Mouse (Mus musculus) c-Kit-positive CD71-negative TER-119-negative erythroid progenitor cells, embryonic 14.5 days (primary cell): ENCODE results near the gene B3gntl1.

Experiments used
- DNase-seq: peaks from one replicate; pipeline ENCODE4 v3.0.0-alpha.2; 2013; ENCODE audit warnings: low read depth

Gene B3gntl1

GRCm38 (mm10) chr11:121672990-121673572 is at the start of gene B3gntl1:
TSS of gene B3gntl1 (minus strand) at chr11:121673153.
- peak; percentile 98 for DNase-seq

- no peak for DNase-seq
These were observed 49.5 kb upstream of the B3gntl1 start for GRCm38 (mm10) chr11:121722434-121722833.

- no peak for DNase-seq
These were observed 47.8 kb upstream of the B3gntl1 start for GRCm38 (mm10) chr11:121720752-121721151.

GRCm38 (mm10) chr11:121717724-121718123 is 44.8 kb upstream of the B3gntl1 start:
- DNase-seq, result no peak

- no peak for DNase-seq
These were observed 42.0 kb upstream of the B3gntl1 start for GRCm38 (mm10) chr11:121714745-121715485.

- DNase-seq, result no peak
These were observed 40.6 kb upstream of the B3gntl1 start for GRCm38 (mm10) chr11:121713569-121713968.

GRCm38 (mm10) chr11:121712987-121713386 is 40.0 kb upstream of the B3gntl1 start:
- DNase-seq, result no peak

GRCm38 (mm10) chr11:121710245-121710644 is 37.3 kb upstream of the B3gntl1 start:
- DNase-seq, result no peak

GRCm38 (mm10) chr11:121709278-121709677 is 36.3 kb upstream of the B3gntl1 start:
- DNase-seq, result no peak

GRCm38 (mm10) chr11:121706521-121707005 is 33.6 kb upstream of the B3gntl1 start:
- DNase-seq, result peak; percentile 44

GRCm38 (mm10) chr11:121703619-121704215 is 30.8 kb upstream of the B3gntl1 start:
- DNase-seq, result no peak

- DNase-seq, result peak; percentile 44
These were observed 30.1 kb upstream of the B3gntl1 start for GRCm38 (mm10) chr11:121702895-121703618.

GRCm38 (mm10) chr11:121702111-121702894 is 29.4 kb upstream of the B3gntl1 start:
- peak; percentile 60 for DNase-seq

GRCm38 (mm10) chr11:121701244-121701643 is 28.3 kb upstream of the B3gntl1 start, which contains the start of gene Metrnl:
TSS of gene Metrnl (plus strand) at chr11:121701544.
- no peak for DNase-seq

GRCm38 (mm10) chr11:121698381-121698955 is 25.5 kb upstream of the B3gntl1 start:
- no peak for DNase-seq

- no peak for DNase-seq
These were observed 24.3 kb upstream of the B3gntl1 start for GRCm38 (mm10) chr11:121697271-121697670.

- DNase-seq, result no peak
These were observed 22.5 kb upstream of the B3gntl1 start for GRCm38 (mm10) chr11:121695304-121696064.

- no peak for DNase-seq
These were observed 15.1 kb upstream of the B3gntl1 start for GRCm38 (mm10) chr11:121688024-121688423.

- no peak for DNase-seq
These were observed 13.7 kb upstream of the B3gntl1 start for GRCm38 (mm10) chr11:121686674-121687073.

GRCm38 (mm10) chr11:121686091-121686490 is 13.1 kb upstream of the B3gntl1 start:
- DNase-seq, result no peak
